Mouse (Mus musculus) G1E (cell line): ENCODE results near the gene Lmod1. TPM values are rescaled to one million over a fixed set of nuclear protein-coding genes. Genes with fewer than 3 reads are reported as not detected.

Experiments used
- ATAC-seq: 2 replicates; pipeline ENCODE4 v1.8.0; 2016; ENCODE audit warnings: mild to moderate bottlenecking; ENCODE audit not compliant: insufficient number of reproducible peaks, poor library complexity, low FRiP score, severe bottlenecking; ENCODE audit errors: extremely low read depth
- DNase-seq: peaks from one replicate; pipeline ENCODE4 v3.0.0; 2012; ENCODE audit warnings: low spot score
- H3K27me3 ChIP-seq: 2 replicates; pipeline ENCODE4 v1.6.1; 2012; ENCODE audit warnings: mild to moderate bottlenecking, low read length, inconsistent platforms; ENCODE audit not compliant: insufficient read depth
- H3K36me3 ChIP-seq: replicated peaks from 2 replicates; pipeline ENCODE3; 2012; ENCODE audit warnings: mild to moderate bottlenecking, inconsistent platforms
- H3K4me1 ChIP-seq: 2 replicates; pipeline ENCODE4 v1.6.1; 2012; ENCODE audit warnings: low read depth, low read length, inconsistent platforms, mixed read lengths; ENCODE audit not compliant: insufficient read depth
- H3K4me3 ChIP-seq: 2 replicates; pipeline ENCODE4 v1.5.1; 2012; ENCODE audit warnings: low read depth, mild to moderate bottlenecking, inconsistent platforms, low read length, moderate library complexity, mixed read lengths
- H3K9me3 ChIP-seq: replicated peaks from 2 replicates; pipeline ENCODE4 v1.6.1; 2012; ENCODE audit warnings: inconsistent platforms
- CTCF ChIP-seq: IDR thresholded peaks from 2 replicates; pipeline ENCODE4 v1.5.1; 2012; ENCODE audit warnings: low read depth, low read length, inconsistent platforms, mixed read lengths
- GATA1 ChIP-seq: IDR thresholded peaks from 2 replicates; pipeline ENCODE4 v1.6.1; 2012; ENCODE audit warnings: borderline replicate concordance, low read length, inconsistent platforms, mixed read lengths
- GATA2 ChIP-seq: IDR thresholded peaks from 2 replicates; pipeline ENCODE4 v1.6.1; 2012; ENCODE audit warnings: low read depth, low read length, inconsistent platforms, borderline replicate concordance
- POLR2AphosphoS5 ChIP-seq: IDR thresholded peaks from 2 replicates; pipeline ENCODE4 v1.6.1; 2012; ENCODE audit warnings: low read depth, low read length, inconsistent platforms; ENCODE audit not compliant: insufficient replicate concordance
- TAL1 ChIP-seq: conservative IDR thresholded peaks from 2 replicates; pipeline ENCODE4 v1.6.1; 2012; ENCODE audit warnings: low read depth, low read length, inconsistent platforms, mixed read lengths
- polyA plus RNA-seq: library from polyadenylated mRNA; stranded (reverse); fragments of >175 nt; gene quantifications from 2 replicates; pipeline ENCODE4 v1.2.3, GENCODE M21; 2012
- total RNA-seq, 2 experiments: library from RNA; stranded (forward) in 1 of 2; stranded (reverse) in 1 of 2; fragments of 200-1000 nt in 1 of 2; fragments of >200 nt in 1 of 2; fragmentation: Nextera tagmentation in 1 of 2; gene quantifications; 2 replicates each; pipeline ENCODE4 v1.2.3; 2014 to 2017

Lmod1 gene
- total and polyA plus RNA-seq, 3 experiments: 0.16 TPM; not detected in 2

- DNase-seq (no peak), ATAC-seq (no peak)
- Histone ChIP-seq H3K4me1 (peaks cover 8% of the 10 kb centered on the region; the same call in 1 of the 2 replicates), H3K9me3 (peaks cover 3% of the 10 kb centered on the region; the same call in 1 of the 2 replicates), H3K36me3 (no peaks in the 10 kb centered on the region), H3K27me3 (peaks cover 25% of the 10 kb centered on the region), H3K4me3 (no peak overlapping the region)
- TF ChIP-seq GATA1 (no peak), CTCF (no peak), GATA2 (no peak), TAL1 (no peak)
Measured at GRCm38 (mm10) chr1:135286311-135286710, 38.3 kb upstream of the Lmod1 start.

GRCm38 (mm10) chr1:135290908-135291307, 33.7 kb upstream of the Lmod1 start:
- Histone ChIP-seq H3K36me3 (peaks cover 17% of the 10 kb centered on the region), H3K9me3 (no peaks in the 10 kb centered on the region), H3K4me1 (no peaks in the 10 kb centered on the region), H3K4me3 (no peak overlapping the region), H3K27me3 (peaks cover 5% of the 10 kb centered on the region)
- no peak for TF ChIP-seq GATA2
- TF ChIP-seq CTCF: no peak
- TF ChIP-seq TAL1: no peak
- TF ChIP-seq GATA1: no peak
- no peak for TF ChIP-seq POLR2AphosphoS5
- no peak for DNase-seq
- ATAC-seq: no peak

GRCm38 (mm10) chr1:135311356-135311755, 13.3 kb upstream of the Lmod1 start:
- TF ChIP-seq CTCF (no peak), POLR2AphosphoS5 (no peak), GATA2 (no peak), GATA1 (no peak), TAL1 (no peak)
- Histone ChIP-seq H3K36me3 (peaks cover 45% of the 10 kb centered on the region), H3K27me3 (0 out of 2 replicates have a peak, but pooled peaks cover 1% of the 10 kb centered on the region), H3K4me3 (peak overlapping the region; percentile 0; the same call in 1 of the 2 replicates), H3K4me1 (peaks cover 31% of the 10 kb centered on the region), H3K9me3 (no peaks in the 10 kb centered on the region)
- DNase-seq (no peak), ATAC-seq (no peak)

- Histone ChIP-seq H3K9me3 (no peaks in the 10 kb centered on the region), H3K4me3 (peak overlapping the region; percentile 83), H3K36me3 (peaks cover 39% of the 10 kb centered on the region), H3K27me3 (0 out of 2 replicates have a peak, but pooled peaks cover 3% of the 10 kb centered on the region), H3K4me1 (peaks cover 31% of the 10 kb centered on the region)
- no peak for TF ChIP-seq CTCF
- DNase-seq (no peak), ATAC-seq (no peak)
Measured at GRCm38 (mm10) chr1:135312201-135312600, 12.4 kb upstream of the Lmod1 start.

- peak within 1 kb of the TSS; percentile 83 for H3K4me3 ChIP-seq
- peaks cover 8% of the 10 kb centered on the region; the same call in 1 of the 2 replicates for H3K27me3 ChIP-seq
- no peaks in the 10 kb centered on the region for H3K9me3 ChIP-seq
- H3K36me3 ChIP-seq: peaks cover 27% of the 10 kb centered on the region
- DNase-seq (peak; percentile 100), ATAC-seq (peak; percentile 99)
- peaks cover 27% of the 10 kb centered on the region for H3K4me1 ChIP-seq
- TF ChIP-seq POLR2AphosphoS5 (peak; percentile 45; the same call in 1 of the 2 replicates), GATA2 (no peak)
Measured at GRCm38 (mm10) chr1:135313284-135314031, 11.1 kb upstream of the Lmod1 start, which contains the start of gene Timm17a. TSS of gene Timm17a (minus strand) at chr1:135313778.

GRCm38 (mm10) chr1:135323367-135323901, 1.2 kb upstream of the Lmod1 start:
- no peaks in the 10 kb centered on the region for H3K4me1 ChIP-seq
- H3K4me3 ChIP-seq: no peak overlapping the region
- ATAC-seq (no peak), DNase-seq (no peak)
- H3K9me3 ChIP-seq: no peaks in the 10 kb centered on the region
- no peaks in the 10 kb centered on the region for H3K36me3 ChIP-seq
- TF ChIP-seq GATA1: no peak
- no peak for TF ChIP-seq POLR2AphosphoS5
- TF ChIP-seq GATA2: no peak
- no peak for TF ChIP-seq TAL1
- no peak for TF ChIP-seq CTCF
- peaks cover 59% of the 10 kb centered on the region for H3K27me3 ChIP-seq
